Mouse (Mus musculus): ENCODE results near the gene Srebf1.

The Srebf1 gene

GRCm38 (mm10) chr11:60178506-60178905 is 43.9 kb downstream of the Srebf1 start:
- no peak for DNase-seq (ENCODE audit: low read depth, low spot score)

- DNase-seq (ENCODE audit: low read depth, low spot score), result no peak
Observed at GRCm38 (mm10) chr11:60178005-60178404, 44.4 kb downstream of the Srebf1 start.

GRCm38 (mm10) chr11:60176975-60177657 is 45.3 kb downstream of the Srebf1 start:
- DNase-seq (ENCODE audit: low read depth, low spot score), result no peak

- peak; percentile 43 for DNase-seq (ENCODE audit: low read depth, low spot score)
Observed at GRCm38 (mm10) chr11:60176182-60176974, 46.0 kb downstream of the Srebf1 start.

GRCm38 (mm10) chr11:60175371-60176181 is 46.8 kb downstream of the Srebf1 start:
- peak; percentile 50 for DNase-seq (ENCODE audit: low read depth, low spot score)

- no peak for DNase-seq (ENCODE audit: low read depth, low spot score)
Observed at GRCm38 (mm10) chr11:60173606-60174184, 48.7 kb downstream of the Srebf1 start.

- no peak for DNase-seq (ENCODE audit: low read depth, low spot score)
Observed at GRCm38 (mm10) chr11:60172074-60172473, 50.3 kb downstream of the Srebf1 start.

GRCm38 (mm10) chr11:60168780-60169179 is 53.6 kb downstream of the Srebf1 start:
- no peak for DNase-seq (ENCODE audit: low read depth, low spot score)

- no peak for DNase-seq (ENCODE audit: low read depth, low spot score)
Observed at GRCm38 (mm10) chr11:60165076-60165475, 57.3 kb downstream of the Srebf1 start.

- DNase-seq (ENCODE audit: low read depth, low spot score), result no peak
Observed at GRCm38 (mm10) chr11:60164450-60164849, 57.9 kb downstream of the Srebf1 start.

- DNase-seq (ENCODE audit: low read depth, low spot score), result no peak
Observed at GRCm38 (mm10) chr11:60163362-60163761, 59.0 kb downstream of the Srebf1 start.

GRCm38 (mm10) chr11:60162547-60162946 is 59.8 kb downstream of the Srebf1 start:
- DNase-seq (ENCODE audit: low read depth, low spot score), result no peak

GRCm38 (mm10) chr11:60161146-60161874 is 61.1 kb downstream of the Srebf1 start:
- DNase-seq (ENCODE audit: low read depth, low spot score), result no peak

GRCm38 (mm10) chr11:60160454-60161114 is 61.8 kb downstream of the Srebf1 start:
- DNase-seq (ENCODE audit: low read depth, low spot score), result no peak

- no peak for DNase-seq (ENCODE audit: low read depth, low spot score)
Observed at GRCm38 (mm10) chr11:60159955-60160354, 62.4 kb downstream of the Srebf1 start.

- DNase-seq (ENCODE audit: low read depth, low spot score), result no peak
Observed at GRCm38 (mm10) chr11:60158271-60158670, 64.1 kb downstream of the Srebf1 start.

GRCm38 (mm10) chr11:60155690-60156089 is 66.7 kb downstream of the Srebf1 start:
- no peak for DNase-seq (ENCODE audit: low read depth, low spot score)

- no peak for DNase-seq (ENCODE audit: low read depth, low spot score)
Observed at GRCm38 (mm10) chr11:60153936-60154335, 68.4 kb downstream of the Srebf1 start.

- no peak for DNase-seq (ENCODE audit: low read depth, low spot score)
Observed at GRCm38 (mm10) chr11:60152339-60152738, 70.0 kb downstream of the Srebf1 start.

GRCm38 (mm10) chr11:60150677-60151076 is 71.7 kb downstream of the Srebf1 start:
- DNase-seq (ENCODE audit: low read depth, low spot score), result no peak

Data from retina, adult 2 months (tissue).